Mouse (Mus musculus): ENCODE measurements around the gene Clip4. TPM values are rescaled to one million over a fixed set of nuclear protein-coding genes. Genes with fewer than 3 reads are reported as not detected.

Clip4 gene
- polyA plus RNA-seq, 1 experiment from 2014 or later: 4.7 TPM

DNA sequence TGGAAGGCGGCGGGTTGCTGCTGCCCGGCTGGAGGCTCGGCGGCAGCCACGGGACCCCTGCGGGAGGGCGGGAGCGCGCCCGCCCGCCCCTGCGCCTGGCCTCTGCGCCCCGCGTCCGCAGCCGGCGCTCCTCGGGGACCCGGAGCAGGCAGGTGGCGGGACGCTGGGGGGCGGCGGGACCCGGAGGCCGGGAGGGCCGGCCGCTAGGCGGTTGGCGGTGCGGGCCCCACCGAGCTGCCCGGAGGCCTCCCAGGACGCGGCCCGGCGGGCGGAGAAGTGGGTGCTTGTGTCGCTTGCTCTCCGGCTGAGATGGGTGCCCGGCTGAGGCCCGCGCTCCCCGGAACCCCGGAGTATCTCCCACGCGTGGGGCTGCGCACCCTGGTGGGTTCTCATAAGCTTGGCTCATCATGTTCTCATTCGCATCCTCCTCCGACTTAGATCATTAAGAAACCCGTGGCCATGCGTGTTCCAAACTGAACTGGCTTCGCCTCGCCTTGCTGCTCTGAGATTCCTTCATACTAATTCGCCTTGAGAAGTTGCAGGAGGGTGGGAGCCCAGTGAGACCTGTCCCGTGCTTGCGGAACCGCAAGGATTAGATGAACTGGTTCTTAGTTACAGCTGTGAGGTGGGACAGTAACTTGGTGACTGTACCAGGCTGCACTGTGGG, 14.6 kb downstream of the Clip4 start:
- peaks cover 4% of the 10 kb centered on the region for H3K9me3 ChIP-seq (ENCODE audit: low read length)
- peak overlapping the region; percentile 81 for H3K9ac ChIP-seq (replicated peaks; ENCODE audit: low read length)
- no peak overlapping the region for H3K27ac ChIP-seq (ENCODE audit: low read length)
- H3K4me3 ChIP-seq (ENCODE audit: low read length): peak overlapping the region; percentile 67
- H3K4me2 ChIP-seq (replicated peaks; ENCODE audit: low read depth, low read length): peak overlapping the region; percentile 83
- WGBS: under 1% methylated on average over 44 of the region's 59 CpGs
- 0 out of 2 replicates have a peak, but pooled peaks cover 3% of the 10 kb centered on the region for H3K36me3 ChIP-seq (ENCODE audit: insufficient read depth, low read length)
- H3K27me3 ChIP-seq (ENCODE audit: insufficient read depth, low read length): 0 out of 2 replicates have a peak, but pooled peaks cover 19% of the 10 kb centered on the region
- H3K4me1 ChIP-seq (ENCODE audit: insufficient read depth, low read length): no peaks in the 10 kb centered on the region
- ATAC-seq (ENCODE audit: low FRiP score, low TSS enrichment): peak; percentile 72

DNA sequence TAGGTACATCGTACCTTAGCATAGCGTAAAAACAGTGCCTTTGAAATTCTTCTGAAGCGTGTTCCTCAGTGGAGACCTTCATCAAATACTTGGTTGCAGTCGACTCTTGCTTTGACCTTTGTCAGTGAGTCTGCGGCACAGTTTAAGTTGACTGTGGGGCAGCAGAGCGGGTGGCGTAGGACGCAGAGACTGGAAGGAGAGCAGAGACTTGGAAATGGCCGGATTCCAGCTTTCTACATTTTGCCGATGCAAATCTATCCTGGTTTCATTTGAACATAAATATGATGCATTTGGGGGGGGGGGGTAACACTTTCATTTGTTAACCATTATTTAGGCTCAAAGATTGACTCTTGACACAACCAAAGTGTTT, 15.1 kb downstream of the Clip4 start:
- Histone ChIP-seq H3K4me2 (replicated peaks; ENCODE audit: low read depth, low read length) (peak overlapping the region; percentile 83), H3K36me3 (ENCODE audit: insufficient read depth, low read length) (0 out of 2 replicates have a peak, but pooled peaks cover 4% of the 10 kb centered on the region), H3K4me3 (ENCODE audit: low read length) (peak overlapping the region; percentile 67), H3K27me3 (ENCODE audit: insufficient read depth, low read length) (0 out of 2 replicates have a peak, but pooled peaks cover 19% of the 10 kb centered on the region), H3K27ac (ENCODE audit: low read length) (no peak overlapping the region), H3K9me3 (ENCODE audit: low read length) (peaks cover 4% of the 10 kb centered on the region), H3K9ac (replicated peaks; ENCODE audit: low read length) (peak overlapping the region; percentile 81), H3K4me1 (ENCODE audit: insufficient read depth, low read length) (no peaks in the 10 kb centered on the region)
- no peak for ATAC-seq (ENCODE audit: low FRiP score, low TSS enrichment)
- 7% methylated on average over 10 of the region's 10 CpGs for WGBS

DNA sequence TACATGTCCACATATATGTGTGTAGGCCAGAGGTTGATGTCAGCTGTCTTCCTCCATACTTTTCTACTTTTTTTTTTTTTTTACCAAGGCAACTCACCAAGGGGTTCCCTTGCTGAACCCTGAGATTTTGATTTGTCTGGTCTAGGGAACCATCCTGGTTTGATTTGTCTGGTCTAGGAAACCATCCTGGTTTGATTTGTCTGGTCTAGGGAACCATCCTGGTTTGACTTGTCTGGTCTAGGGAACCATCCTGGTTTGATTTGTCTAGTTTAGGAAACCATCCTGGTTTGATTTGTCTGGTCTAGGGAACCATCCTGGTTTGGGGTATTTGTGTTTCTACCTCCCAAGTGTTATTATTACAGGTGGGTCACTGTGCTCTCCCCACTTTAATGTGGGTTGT, 18.2 kb downstream of the Clip4 start:
- no peak overlapping the region for H3K4me3 ChIP-seq (ENCODE audit: low read length)
- no peak for ATAC-seq (ENCODE audit: low FRiP score, low TSS enrichment)
- H3K9me3 ChIP-seq (ENCODE audit: low read length): no peaks in the 10 kb centered on the region
- H3K36me3 ChIP-seq (ENCODE audit: insufficient read depth, low read length): 0 out of 2 replicates have a peak, but pooled peaks cover 9% of the 10 kb centered on the region
- no peak overlapping the region for H3K9ac ChIP-seq (replicated peaks; ENCODE audit: low read length)
- no peak overlapping the region for H3K4me2 ChIP-seq (replicated peaks; ENCODE audit: low read depth, low read length)
- no peaks in the 10 kb centered on the region for H3K4me1 ChIP-seq (ENCODE audit: insufficient read depth, low read length)
- no peak overlapping the region for H3K27ac ChIP-seq (ENCODE audit: low read length)
- H3K27me3 ChIP-seq (ENCODE audit: insufficient read depth, low read length): 0 out of 2 replicates have a peak, but pooled peaks cover 13% of the 10 kb centered on the region

DNA sequence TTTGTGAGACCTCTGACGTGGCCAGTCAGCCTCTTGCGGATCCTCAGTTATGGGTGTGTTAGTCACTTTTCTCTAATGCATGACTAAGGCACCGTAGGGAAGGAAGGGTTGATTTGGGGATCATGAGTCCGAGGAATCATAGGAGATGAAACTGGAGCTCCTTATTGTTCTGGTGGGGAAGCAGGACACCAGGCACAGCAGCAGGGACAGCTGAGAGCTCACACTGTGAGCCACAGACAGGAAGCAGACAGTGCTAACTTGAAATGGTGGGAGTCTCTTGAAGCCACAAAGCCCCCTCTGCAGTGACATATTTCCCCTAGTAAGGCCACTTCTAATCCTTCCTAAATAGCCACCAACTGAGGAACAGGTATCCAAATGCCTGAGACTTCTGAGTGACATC, 22.8 kb downstream of the Clip4 start:
- H3K4me3 ChIP-seq (ENCODE audit: low read length): no peak overlapping the region
- 86% methylated on average over 4 of the region's 4 CpGs for WGBS
- no peaks in the 10 kb centered on the region for H3K9me3 ChIP-seq (ENCODE audit: low read length)
- no peak overlapping the region for H3K9ac ChIP-seq (replicated peaks; ENCODE audit: low read length)
- peaks cover 13% of the 10 kb centered on the region for H3K36me3 ChIP-seq (ENCODE audit: insufficient read depth, low read length)
- H3K27ac ChIP-seq (ENCODE audit: low read length): no peak overlapping the region
- no peak for ATAC-seq (ENCODE audit: low FRiP score, low TSS enrichment)
- no peak overlapping the region for H3K4me2 ChIP-seq (replicated peaks; ENCODE audit: low read depth, low read length)
- H3K27me3 ChIP-seq (ENCODE audit: insufficient read depth, low read length): no peaks in the 10 kb centered on the region
- no peaks in the 10 kb centered on the region for H3K4me1 ChIP-seq (ENCODE audit: insufficient read depth, low read length)

DNA sequence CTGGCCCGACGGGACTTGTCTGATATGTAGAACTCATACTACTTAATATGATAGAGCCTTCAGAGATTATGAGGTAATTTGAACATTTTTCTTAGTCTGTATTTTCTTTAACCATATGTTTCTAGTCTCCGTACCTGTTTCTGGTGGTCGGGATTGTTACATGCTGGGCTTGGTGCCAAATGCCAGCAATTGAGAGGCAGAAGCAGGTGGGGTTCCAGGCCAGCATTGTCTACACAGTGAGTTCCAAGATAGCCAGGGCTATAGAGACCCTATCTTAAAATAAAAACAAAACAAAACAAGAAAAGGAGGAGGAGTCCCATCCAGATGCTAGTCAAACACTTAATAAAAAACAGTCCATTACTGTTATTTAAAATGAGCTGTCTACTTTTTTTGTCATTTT, 23.3 kb downstream of the Clip4 start:
- Histone ChIP-seq H3K36me3 (ENCODE audit: insufficient read depth, low read length) (peaks cover 13% of the 10 kb centered on the region), H3K27me3 (ENCODE audit: insufficient read depth, low read length) (no peaks in the 10 kb centered on the region), H3K27ac (ENCODE audit: low read length) (no peak overlapping the region), H3K4me2 (replicated peaks; ENCODE audit: low read depth, low read length) (no peak overlapping the region), H3K4me3 (ENCODE audit: low read length) (no peak overlapping the region), H3K4me1 (ENCODE audit: insufficient read depth, low read length) (no peaks in the 10 kb centered on the region), H3K9me3 (ENCODE audit: low read length) (no peaks in the 10 kb centered on the region), H3K9ac (replicated peaks; ENCODE audit: low read length) (no peak overlapping the region)
- ATAC-seq (ENCODE audit: low FRiP score, low TSS enrichment): no peak
- WGBS: 81% methylated on average over 4 of the region's 4 CpGs

DNA sequence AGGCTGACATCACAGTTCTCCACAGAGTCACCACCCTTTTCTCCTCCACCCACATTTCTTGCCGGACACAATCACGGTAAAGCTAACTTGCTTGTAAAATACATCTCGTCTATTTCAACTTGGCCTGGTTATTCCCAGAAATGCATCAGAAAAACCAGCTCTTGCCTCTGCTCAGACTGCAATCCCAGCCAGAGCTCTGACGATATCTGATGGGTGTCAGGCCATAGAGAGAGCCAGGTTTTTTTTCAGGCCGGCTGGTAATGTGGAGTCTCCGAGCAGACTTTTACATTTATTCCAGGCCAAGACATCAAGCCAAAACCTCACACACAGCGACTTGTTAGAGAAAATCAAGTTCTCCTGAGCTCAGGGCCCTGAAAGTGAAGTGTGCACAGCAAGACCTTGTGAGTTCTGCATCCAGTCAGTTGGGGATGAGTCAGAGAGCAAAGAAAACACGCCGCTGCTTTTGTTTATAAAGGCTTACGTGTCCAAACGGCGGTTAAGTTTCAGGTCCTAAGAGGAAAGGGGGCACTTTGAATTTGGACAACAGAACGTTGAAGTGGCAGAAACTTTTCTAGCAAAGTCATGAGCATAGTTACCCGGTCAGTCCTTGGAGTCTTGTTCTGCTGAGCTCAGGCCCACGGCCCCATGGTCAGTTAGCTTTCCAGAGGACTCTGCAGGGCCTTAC, 27.4 kb downstream of the Clip4 start:
- no peak overlapping the region for H3K4me3 ChIP-seq (ENCODE audit: low read length)
- H3K27ac ChIP-seq (ENCODE audit: low read length): no peak overlapping the region
- no peaks in the 10 kb centered on the region for H3K9me3 ChIP-seq (ENCODE audit: low read length)
- H3K36me3 ChIP-seq (ENCODE audit: insufficient read depth, low read length): peaks cover 9% of the 10 kb centered on the region
- no peak overlapping the region for H3K9ac ChIP-seq (replicated peaks; ENCODE audit: low read length)
- H3K4me1 ChIP-seq (ENCODE audit: insufficient read depth, low read length): no peaks in the 10 kb centered on the region
- H3K4me2 ChIP-seq (replicated peaks; ENCODE audit: low read depth, low read length): no peak overlapping the region
- WGBS: 46% methylated on average over 15 of the region's 15 CpGs
- no peaks in the 10 kb centered on the region for H3K27me3 ChIP-seq (ENCODE audit: insufficient read depth, low read length)
- ATAC-seq (ENCODE audit: low FRiP score, low TSS enrichment): no peak

DNA sequence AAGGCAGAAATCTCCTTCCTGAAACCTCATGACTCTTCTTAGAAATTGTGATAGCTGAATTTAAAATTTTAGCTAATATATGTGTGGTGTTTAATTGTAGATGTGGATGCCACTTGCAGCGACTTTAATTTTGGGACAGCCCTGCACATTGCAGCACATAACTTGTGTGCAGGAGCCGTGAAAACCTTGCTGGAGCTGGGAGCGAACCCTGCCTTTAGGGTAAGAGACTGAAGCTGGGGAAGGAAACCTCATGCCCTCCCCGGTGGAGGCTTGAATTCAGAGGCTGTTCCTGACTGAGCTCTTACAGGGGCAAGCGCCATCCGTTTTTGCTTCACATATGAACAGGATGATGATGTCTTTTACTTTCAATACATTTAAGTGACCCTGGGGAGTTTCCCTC, 35.2 kb downstream of the Clip4 start:
- Histone ChIP-seq H3K4me1 (ENCODE audit: insufficient read depth, low read length) (no peaks in the 10 kb centered on the region), H3K9ac (replicated peaks; ENCODE audit: low read length) (no peak overlapping the region), H3K36me3 (ENCODE audit: insufficient read depth, low read length) (peaks cover 10% of the 10 kb centered on the region; the same call in 1 of the 2 replicates), H3K27me3 (ENCODE audit: insufficient read depth, low read length) (no peaks in the 10 kb centered on the region), H3K4me2 (replicated peaks; ENCODE audit: low read depth, low read length) (no peak overlapping the region), H3K9me3 (ENCODE audit: low read length) (no peaks in the 10 kb centered on the region), H3K4me3 (ENCODE audit: low read length) (no peak overlapping the region), H3K27ac (ENCODE audit: low read length) (no peak overlapping the region)
- WGBS: 51% methylated on average over 6 of the region's 6 CpGs
- no peak for ATAC-seq (ENCODE audit: low FRiP score, low TSS enrichment)

DNA sequence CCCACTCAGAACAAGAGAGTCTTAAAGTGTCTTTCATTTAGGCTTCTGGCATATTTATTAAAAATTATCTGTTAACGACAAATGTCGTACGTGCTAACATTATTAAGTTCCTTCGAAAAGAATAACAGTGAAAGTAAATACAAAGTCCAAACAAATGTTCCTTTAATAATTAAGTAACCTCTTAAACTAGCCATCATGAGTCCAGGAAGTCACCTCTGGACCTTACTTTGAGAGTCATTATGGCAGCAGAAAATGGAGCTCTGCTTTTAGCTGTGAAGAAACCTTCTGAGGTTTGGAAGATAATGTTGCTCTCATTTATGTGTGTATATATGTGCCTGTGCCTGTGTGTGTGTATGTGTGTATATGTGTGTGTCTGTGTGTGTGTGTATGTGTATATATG, 35.6 kb downstream of the Clip4 start:
- no peaks in the 10 kb centered on the region for H3K9me3 ChIP-seq (ENCODE audit: low read length)
- no peak overlapping the region for H3K4me2 ChIP-seq (replicated peaks; ENCODE audit: low read depth, low read length)
- no peak overlapping the region for H3K9ac ChIP-seq (replicated peaks; ENCODE audit: low read length)
- no peak for ATAC-seq (ENCODE audit: low FRiP score, low TSS enrichment)
- peaks cover 10% of the 10 kb centered on the region; the same call in 1 of the 2 replicates for H3K36me3 ChIP-seq (ENCODE audit: insufficient read depth, low read length)
- no peaks in the 10 kb centered on the region for H3K27me3 ChIP-seq (ENCODE audit: insufficient read depth, low read length)
- H3K27ac ChIP-seq (ENCODE audit: low read length): no peak overlapping the region
- H3K4me1 ChIP-seq (ENCODE audit: insufficient read depth, low read length): no peaks in the 10 kb centered on the region
- no peak overlapping the region for H3K4me3 ChIP-seq (ENCODE audit: low read length)
- WGBS: 59% methylated on average over 4 of the region's 4 CpGs

DNA sequence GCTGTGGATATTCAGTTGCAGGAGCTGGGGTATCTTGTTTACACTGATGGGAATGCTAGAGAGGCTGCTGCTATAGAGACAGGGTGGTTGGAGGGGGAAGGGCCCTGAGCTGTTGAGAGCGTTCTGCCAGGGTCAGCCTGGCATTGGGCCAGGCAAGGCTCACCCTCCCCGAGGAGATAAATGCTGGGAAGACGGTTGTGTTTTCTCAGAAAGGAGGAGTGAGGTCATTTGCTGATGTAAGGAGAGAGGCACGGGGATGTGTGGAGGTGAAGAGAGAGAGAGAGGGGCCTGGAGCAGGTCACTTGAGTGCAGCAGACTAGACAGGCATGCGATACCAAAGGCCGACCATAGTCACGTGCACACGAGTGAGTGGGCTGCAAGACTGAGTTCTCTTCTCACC, 42.8 kb downstream of the Clip4 start:
- Histone ChIP-seq H3K4me3 (ENCODE audit: low read length) (no peak overlapping the region), H3K27me3 (ENCODE audit: insufficient read depth, low read length) (no peaks in the 10 kb centered on the region), H3K9ac (replicated peaks; ENCODE audit: low read length) (no peak overlapping the region), H3K9me3 (ENCODE audit: low read length) (no peaks in the 10 kb centered on the region), H3K4me1 (ENCODE audit: insufficient read depth, low read length) (peaks cover 9% of the 10 kb centered on the region; the same call in 1 of the 2 replicates), H3K4me2 (replicated peaks; ENCODE audit: low read depth, low read length) (no peak overlapping the region), H3K36me3 (ENCODE audit: insufficient read depth, low read length) (peaks cover 2% of the 10 kb centered on the region; the same call in 1 of the 2 replicates), H3K27ac (ENCODE audit: low read length) (peak overlapping the region; percentile 17; the same call in 1 of the 2 replicates)
- ATAC-seq (ENCODE audit: low FRiP score, low TSS enrichment): peak; percentile 90
- WGBS: 18% methylated on average over 8 of the region's 8 CpGs

All from kidney, embryonic 16.5 days (tissue).